Mouse (Mus musculus) stomach, embryonic 14.5 days (tissue): ENCODE data around the gene Gm2022. TPM values are rescaled to one million over a fixed set of nuclear protein-coding genes. Genes with fewer than 3 reads are reported as not detected.

ENCODE experiments used
- polyA plus RNA-seq: library from polyadenylated mRNA; unstranded; fragments of >200 nt; fragmentation: Nextera tagmentation; extraction: Ambion mirVana; gene quantifications from 2 replicates; pipeline ENCODE4 v1.2.1, GENCODE M21; 2014

Gene Gm2022
- polyA plus RNA-seq, 1 experiment from 2014 or later = not detected

Other genes with a start within 250 kb of the Gm2022 start
- not detected in 2 replicates for gene Gm21319, start 119.6 kb upstream of the Gm2022 start, polyA plus RNA-seq
- not detected in 2 replicates for gene Gm21936, start 99.9 kb upstream of the Gm2022 start, polyA plus RNA-seq
- not detected in 2 replicates for gene BB287469, start 78.8 kb upstream of the Gm2022 start, polyA plus RNA-seq
- gene Gm2001, start 53.0 kb upstream of the Gm2022 start, polyA plus RNA-seq = not detected in 2 replicates
- gene Gm2016, start 21.3 kb upstream of the Gm2022 start, polyA plus RNA-seq = not detected in 2 replicates
- not detected in 2 replicates for gene Gm2035, start 24.5 kb downstream of the Gm2022 start, polyA plus RNA-seq
- gene Gm2042, start 58.7 kb downstream of the Gm2022 start, polyA plus RNA-seq = not detected in 2 replicates
- not detected in 2 replicates for gene Gm2075, start 116.5 kb downstream of the Gm2022 start, polyA plus RNA-seq
- not detected in 2 replicates for gene Gm6803, start 123.4 kb downstream of the Gm2022 start, polyA plus RNA-seq
- gene Gm2056, start 131.6 kb downstream of the Gm2022 start, polyA plus RNA-seq = not detected in 2 replicates
- gene Gm16368, start 188.3 kb downstream of the Gm2022 start, polyA plus RNA-seq = not detected in 2 replicates